Mouse (Mus musculus): ENCODE measurements around the gene Spock2.

GRCm38 (mm10) chr10:60162973-60163255 lies 56.9 kb downstream of the Spock2 start:
- TF ChIP-seq FLI1 (IDR thresholded peaks at IDR 0.05; ENCODE audit: low read length) (no peak), GATA1 (IDR thresholded peaks at IDR 0.05; ENCODE audit: borderline replicate concordance, low read length) (no peak)

All from megakaryocyte, embryonic 14.5 days (primary cell).